Mouse (Mus musculus) CH12.LX (cell line): ENCODE measurements around the gene Itgal. TPM values are rescaled to one million over a fixed set of nuclear protein-coding genes. Genes with fewer than 3 reads are reported as not detected.

ENCODE experiments used
- DNase-seq: peaks from one replicate; pipeline ENCODE4 v3.0.0-alpha.2; 2013; ENCODE audit errors: extremely low read depth
- H3K27ac ChIP-seq: 2 replicates; pipeline ENCODE4 v1.5.1; 2012; ENCODE audit warnings: low read depth, mild to moderate bottlenecking, control low read depth, moderate library complexity; ENCODE audit not compliant: insufficient read depth
- H3K27me3 ChIP-seq: replicated peaks from 2 replicates; pipeline ENCODE3; 2012; ENCODE audit warnings: inconsistent platforms
- H3K36me3 ChIP-seq, 2 experiments: replicated peaks in 1 of 2; 2 replicates each; pipeline versions ENCODE3 to v1.6.1; 2012; ENCODE audit warnings: inconsistent platforms in 1 of 2, low read length in 1 of 2, mild to moderate bottlenecking in 1 of 2, mixed read lengths in 1 of 2, moderate library complexity in 1 of 2; ENCODE audit not compliant: control insufficient read depth in 1 of 2, insufficient read depth in 1 of 2
- H3K4me1 ChIP-seq, 2 experiments: 2 replicates each; pipeline ENCODE4 v1.6.1; 2012; ENCODE audit warnings: inconsistent platforms in 1 of 2, moderate library complexity in 1 of 2; ENCODE audit not compliant: insufficient read depth in 2 of 2, control insufficient read depth in 1 of 2
- H3K4me2 ChIP-seq: 2 replicates; pipeline ENCODE4 v1.6.1; 2012; ENCODE audit warnings: low read depth, mild to moderate bottlenecking, control low read depth; ENCODE audit not compliant: poor library complexity, insufficient read depth, severe bottlenecking
- H3K4me3 ChIP-seq, 3 experiments: fragments of 150-350 bp in 1 of 3; sonication (generic) in 1 of 3; replicated peaks in 1 of 3; 2 replicates each; pipeline versions ENCODE3 to v1.5.1; 2011 to 2012; ENCODE audit warnings: low read depth in 2 of 3, low read length in 2 of 3, mild to moderate bottlenecking in 2 of 3, moderate library complexity in 2 of 3, control low read depth in 1 of 3, improper control_type of control experiment in 1 of 3, inconsistent platforms in 1 of 3, mixed read lengths in 1 of 3; ENCODE audit not compliant: poor library complexity in 1 of 3
- H3K79me2 ChIP-seq: replicated peaks from 2 replicates; pipeline ENCODE4 v1.6.1; 2012; ENCODE audit warnings: mild to moderate bottlenecking, moderate library complexity; ENCODE audit not compliant: control insufficient read depth, poor library complexity, insufficient read depth, severe bottlenecking; ENCODE audit errors: extremely low read depth
- H3K9ac ChIP-seq: 2 replicates; pipeline ENCODE4 v1.6.1; 2012; ENCODE audit warnings: low read depth, mild to moderate bottlenecking, control low read depth, moderate library complexity; ENCODE audit not compliant: insufficient read depth
- H3K9me3 ChIP-seq: replicated peaks from 2 replicates; pipeline ENCODE3; 2012; ENCODE audit warnings: low read length, inconsistent platforms, mixed read lengths
- CHD1 ChIP-seq: IDR thresholded peaks from 2 replicates; pipeline ENCODE4 v1.6.1; 2012; ENCODE audit warnings: low read depth, low read length, improper control_type of control experiment, inconsistent platforms
- CHD2 ChIP-seq: IDR thresholded peaks from 2 replicates; pipeline ENCODE4 v1.6.1; 2011; ENCODE audit warnings: low read length, improper control_type of control experiment
- GABPA ChIP-seq: IDR thresholded peaks from 2 replicates; pipeline ENCODE4 v1.6.1; 2012; ENCODE audit warnings: low read depth, low read length, improper control_type of control experiment, inconsistent platforms; ENCODE audit not compliant: insufficient replicate concordance
- JUND ChIP-seq: conservative IDR thresholded peaks from 2 replicates; pipeline ENCODE4 v1.6.1; 2011; ENCODE audit warnings: low read depth, low read length, improper control_type of control experiment
- KAT2A ChIP-seq: IDR thresholded peaks from 2 replicates; pipeline ENCODE4 v1.6.1; 2012; ENCODE audit warnings: low read length, improper control_type of control experiment, inconsistent platforms; ENCODE audit not compliant: insufficient replicate concordance
- MAFK ChIP-seq: IDR thresholded peaks from 2 replicates; pipeline ENCODE4 v1.6.1; 2011; ENCODE audit warnings: low read length, improper control_type of control experiment; ENCODE audit not compliant: insufficient replicate concordance
- MAX ChIP-seq: IDR thresholded peaks from 2 replicates; pipeline ENCODE4 v1.6.1; 2011; ENCODE audit warnings: low read length, improper control_type of control experiment
- MAZ ChIP-seq: IDR thresholded peaks from 2 replicates; pipeline ENCODE4 v1.6.1; 2012; ENCODE audit warnings: low read depth, mild to moderate bottlenecking, inconsistent platforms, low read length, improper control_type of control experiment, moderate library complexity
- MEF2A ChIP-seq: IDR thresholded peaks from 2 replicates; pipeline ENCODE4 v1.6.1; 2014; ENCODE audit warnings: low read depth, mild to moderate bottlenecking, inconsistent platforms, low read length, improper control_type of control experiment, borderline replicate concordance
- POLR2A ChIP-seq: IDR thresholded peaks from 2 replicates; pipeline ENCODE4 v1.6.1; 2011; ENCODE audit warnings: low read depth, mild to moderate bottlenecking, improper control_type of control experiment, low read length
- POLR2AphosphoS2 ChIP-seq: IDR thresholded peaks from 2 replicates; pipeline ENCODE4 v1.6.1; 2011; ENCODE audit warnings: low read depth, low read length, improper control_type of control experiment
- TBP ChIP-seq: conservative IDR thresholded peaks from 2 replicates; pipeline ENCODE4 v1.6.1; 2011; ENCODE audit warnings: low read depth, low read length, improper control_type of control experiment
- TCF12 ChIP-seq: IDR thresholded peaks from 2 replicates; pipeline ENCODE4 v1.6.1; 2014; ENCODE audit warnings: low read depth, mild to moderate bottlenecking, inconsistent platforms, low read length, improper control_type of control experiment
- USF1 ChIP-seq: IDR thresholded peaks from 2 replicates; pipeline ENCODE4 v1.6.1; 2014; ENCODE audit warnings: low read depth, mild to moderate bottlenecking, inconsistent platforms, low read length, improper control_type of control experiment
- ZKSCAN1 ChIP-seq: IDR thresholded peaks from 2 replicates; pipeline ENCODE4 v1.6.1; 2012; ENCODE audit warnings: low read depth, inconsistent platforms, low read length, improper control_type of control experiment, borderline replicate concordance
- ZMIZ1 ChIP-seq: IDR thresholded peaks from 2 replicates; pipeline ENCODE4 v1.6.1; 2012; ENCODE audit warnings: low read depth, mild to moderate bottlenecking, inconsistent platforms, low read length, improper control_type of control experiment
- dilution Hi-C: fragments of 300-500 bp; cut with MboI; formaldehyde crosslinking; loops from 2 replicates; pipeline ENCODE4 v1.14.3; 2020; ENCODE audit warnings: low sequenced_read_pairs; ENCODE audit not compliant: extremely low pct_unique_long_range_greater_than_20kb, extremely low pct_ligation_motif_present
- in situ Hi-C: fragments of 300-500 bp; cut with MboI; formaldehyde crosslinking; loops from 3 replicates; pipeline ENCODE4 v1.14.3; 2019; ENCODE audit warnings: low sequenced_read_pairs, low pct_ligation_motif_present, low pct_unique_long_range_greater_than_20kb, mixed read lengths
- polyA plus RNA-seq: library from polyadenylated mRNA; unstranded; fragments of >175 nt; gene quantifications from 2 replicates; pipeline ENCODE4 v1.2.1, GENCODE M21; 2012; ENCODE audit warnings: low read depth; ENCODE audit not compliant: insufficient read length
- total RNA-seq, 2 experiments: library from RNA; depleted of rRNA; stranded (reverse); fragments of 300-350 nt in 1 of 2; fragments of >200 nt in 1 of 2; gene quantifications; 2 replicates each; pipeline ENCODE4 v1.2.3; 2012 to 2014

The Itgal gene
- total and polyA plus RNA-seq, 3 experiments: 43.9 to 177 (median 69.0) TPM

DNA sequence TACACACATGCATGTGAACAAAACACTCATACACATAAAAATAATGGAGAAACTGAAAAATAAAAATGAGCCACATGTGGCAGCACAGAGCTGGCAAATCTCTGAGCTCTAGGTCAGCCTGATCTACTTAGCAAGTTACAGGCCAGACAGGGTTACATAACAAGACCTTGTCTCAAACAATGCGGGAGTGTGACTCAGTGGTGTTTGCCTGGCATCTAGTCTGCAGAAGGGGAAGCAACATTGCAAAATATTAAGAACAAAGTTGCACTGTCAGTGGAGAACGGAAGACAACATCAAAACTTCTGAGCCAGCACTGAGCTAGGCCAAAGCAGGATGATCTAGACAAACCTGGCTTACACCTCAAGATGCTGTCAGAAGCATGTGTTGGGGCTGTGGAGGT lies 25.8 kb upstream of the Itgal start:
- no peaks in the 10 kb centered on the region for H3K27me3 ChIP-seq
- dilution Hi-C loops (no loop called here), in situ Hi-C loops (no loop called here)
- peaks cover 13% of the 10 kb centered on the region for H3K9me3 ChIP-seq
- no peak overlapping the region for H3K4me3 ChIP-seq
- peaks cover 33% of the 10 kb centered on the region for H3K79me2 ChIP-seq
- H3K9ac ChIP-seq: no peak overlapping the region
- peak; percentile 10; the same call in 1 of the 2 replicates for TF ChIP-seq POLR2A
- TF ChIP-seq MEF2A: no peak
- peaks cover 0 to 26% of the 10 kb centered on the region in 2 experiments; a peak in 2 of 4 replicates for H3K4me1 ChIP-seq
- H3K27ac ChIP-seq: no peak overlapping the region
- H3K4me2 ChIP-seq: peak overlapping the region; percentile 98; the same call in 1 of the 2 replicates
- DNase-seq: no peak
- peaks cover 17 to 44% of the 10 kb centered on the region in 2 experiments for H3K36me3 ChIP-seq

- peaks cover 13% of the 10 kb centered on the region for H3K9me3 ChIP-seq
- H3K27ac ChIP-seq: no peak overlapping the region
- peak overlapping the region; percentile 98 for H3K4me2 ChIP-seq
- peak overlapping the region; percentile 15; the same call in 1 of the 2 replicates for H3K9ac ChIP-seq
- peaks cover 33% of the 10 kb centered on the region for H3K79me2 ChIP-seq
- in situ Hi-C loops: no loop called here
- dilution Hi-C loops: no loop called here
- DNase-seq: no peak
- H3K4me1 ChIP-seq: peaks cover 0 to 28% of the 10 kb centered on the region in 2 experiments; a peak in 2 of 4 replicates
- no peak overlapping the region for H3K4me3 ChIP-seq
- TF ChIP-seq CHD2: no peak
- TF ChIP-seq KAT2A: no peak
- TF ChIP-seq ZKSCAN1: no peak
- no peak for TF ChIP-seq MAZ
- TF ChIP-seq USF1: no peak
- TF ChIP-seq JUND: no peak
- TF ChIP-seq POLR2A: no peak
- no peak for TF ChIP-seq TBP
- no peak for TF ChIP-seq POLR2AphosphoS2
- TF ChIP-seq MAX: no peak
- no peak for TF ChIP-seq TCF12
- H3K36me3 ChIP-seq: peaks cover 17 to 44% of the 10 kb centered on the region in 2 experiments
- no peaks in the 10 kb centered on the region for H3K27me3 ChIP-seq
Observed at GRCm38 (mm10) chr7:127270666-127271065, 25.4 kb upstream of the Itgal start.

DNA sequence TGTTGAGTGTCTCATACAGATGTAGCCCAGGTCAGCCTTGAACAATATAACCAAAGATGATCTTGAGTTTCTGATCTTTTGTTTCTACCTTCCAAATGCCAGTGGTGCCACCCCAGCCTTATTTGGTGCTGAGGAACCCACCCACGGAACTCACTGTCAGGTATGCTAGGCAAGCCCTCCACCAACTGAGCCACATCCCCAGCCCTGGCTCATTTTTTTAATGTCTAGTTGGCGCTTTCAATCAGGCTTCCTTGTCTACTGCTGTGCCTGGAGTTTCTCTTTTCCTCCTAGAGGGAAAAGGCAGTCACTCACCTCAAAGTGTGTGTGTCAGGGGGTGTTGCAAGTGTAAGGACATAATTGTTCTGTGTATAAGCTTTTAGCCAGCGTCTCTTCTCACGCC lies 25.0 kb upstream of the Itgal start:
- Histone ChIP-seq H3K27ac (no peak overlapping the region), H3K27me3 (no peaks in the 10 kb centered on the region), H3K9me3 (peaks cover 13% of the 10 kb centered on the region), H3K36me3 (peaks cover 17 to 44% of the 10 kb centered on the region in 2 experiments), H3K79me2 (peaks cover 33% of the 10 kb centered on the region), H3K9ac (peak overlapping the region; percentile 15; the same call in 1 of the 2 replicates), H3K4me3 (peak overlapping the region in 2 of 3 experiments; percentile 98), H3K4me2 (peak overlapping the region; percentile 98), H3K4me1 (peaks cover under 1 to 32% of the 10 kb centered on the region in 2 experiments; a peak in 3 of 4 replicates)
- DNase-seq: no peak
- TF ChIP-seq MAFK: no peak
- peak; percentile 44; the same call in 1 of the 2 replicates for TF ChIP-seq ZMIZ1
- no peak for TF ChIP-seq MAX
- TF ChIP-seq POLR2A: no peak
- TF ChIP-seq CHD1: 0 out of 2 replicates have a peak, but pooled peaks have one; percentile 65
- no peak for TF ChIP-seq GABPA
- dilution Hi-C loops (no loop called here), in situ Hi-C loops (no loop called here)
